Comparison of ENCODE assay signal across 14 mouse cellular contexts in genomic region chr4:55470779-55471663, GRCm38 (mm10).
DNase-seq lines count a peak whose midpoint lies in the region; ATAC-seq and TF ChIP-seq lines count a peak whose summit lies in the region.
"Had no signal": no experiment of that assay in that cellular context is flagged by ENCODE, and none has a peak within 500 bp of the region (broad histone marks: within the 10 kb centered on the region; RNA-seq: fewer than 3 reads in every experiment).

No protein-coding gene starts in this region.

- intact Hi-C loops in heart, postnatal 10 days (cut with DNase I) = no loop called here

- no peak overlapping the region for H3K4me2 ChIP-seq in heart, embryonic 13.5 days
- H3K4me2 ChIP-seq: liver, embryonic 13.5 days had no signal

- WGBS in heart, embryonic 13.5 days = 35% methylated on average over 13 of the region's 13 CpGs

- H3K27ac ChIP-seq in heart, embryonic 13.5 days (replicated peaks) = peak overlapping the region; percentile 67
- H3K27ac ChIP-seq: hindbrain, embryonic 10.5 days; left cerebral cortex, adult 2 months; liver, embryonic 13.5 days; midbrain, embryonic 10.5 days had no signal

- peaks cover 28% of the 10 kb centered on the region for H3K4me1 ChIP-seq in heart, embryonic 13.5 days
- H3K4me1 ChIP-seq in E14TG2a.4 (replicated peaks; ENCODE audit: low read depth, low read length) = peaks cover 85% of the 10 kb centered on the region
- H3K4me1 ChIP-seq: liver, embryonic 13.5 days; midbrain, embryonic 10.5 days had no signal

- H3K4me3 ChIP-seq in heart, embryonic 13.5 days = no peak overlapping the region
- peak overlapping the region; percentile 30 for H3K4me3 ChIP-seq in E14TG2a.4 (replicated peaks; ENCODE audit: low read length)
- H3K4me3 ChIP-seq: hindbrain, embryonic 10.5 days; left cerebral cortex, adult 2 months; liver, embryonic 13.5 days; midbrain, embryonic 10.5 days had no signal

- no peak for TF ChIP-seq CTCF in E14TG2a.4 (conservative IDR thresholded peaks at IDR 0.05; ENCODE audit: low read length)

- DNase-seq in heart, adult 11 months = no peak
- DNase-seq in heart, postnatal 10 days = peak; percentile 34 to 53
- DNase-seq in kidney, postnatal 4 days = peak; percentile 30 to 47
- DNase-seq in ovary, postnatal 36 days (ENCODE audit: low spot score) = no peak
- DNase-seq in left cerebral cortex, adult 11 months (ENCODE audit: low spot score) = no peak
- DNase-seq: cerebellum, adult 18-20 months; liver, embryonic 13.5 days; thymus, postnatal 4 days had no signal

- H3K9ac ChIP-seq in heart, embryonic 13.5 days = peak overlapping the region; percentile 33; the same call in 1 of the 2 replicates
- H3K9ac ChIP-seq: liver, embryonic 13.5 days had no signal

- H3K9me3 ChIP-seq in heart, embryonic 13.5 days = no peaks in the 10 kb centered on the region
- no peaks in the 10 kb centered on the region for H3K9me3 ChIP-seq in E14TG2a.4 (ENCODE audit: low read length)
- H3K9me3 ChIP-seq: hindbrain, embryonic 10.5 days; liver, embryonic 13.5 days; midbrain, embryonic 10.5 days had no signal

- H3K27me3 ChIP-seq in heart, embryonic 13.5 days (replicated peaks) = no peaks in the 10 kb centered on the region
- H3K27me3 ChIP-seq in E14TG2a.4 (ENCODE audit: insufficient read depth, low read length) = no peaks in the 10 kb centered on the region
- H3K27me3 ChIP-seq: liver, embryonic 13.5 days had no signal

- ATAC-seq in heart, embryonic 13.5 days (ENCODE audit: extremely low read depth, insufficient number of reproducible peaks, low FRiP score, low TSS enrichment) = no peak
- ATAC-seq: CD4-positive, CD25-positive, alpha-beta regulatory T cell, adult 4 months had no signal

- no peaks in the 10 kb centered on the region for H3K36me3 ChIP-seq in heart, embryonic 13.5 days
- H3K36me3 ChIP-seq in E14TG2a.4 (ENCODE audit: insufficient read depth, low read length) = peaks cover 9% of the 10 kb centered on the region
- H3K36me3 ChIP-seq: hindbrain, embryonic 10.5 days; liver, embryonic 13.5 days; midbrain, embryonic 10.5 days had no signal

Comparison
In these comparisons a context has a peak if more than half of its experiments do, and no peak if none do; other contexts are left out.
1. DNase-seq: peak in heart, postnatal 10 days (2 of 2) and kidney, postnatal 4 days (2 of 2); none in heart, adult 11 months (single experiment), ovary, postnatal 36 days (single experiment) and left cerebral cortex, adult 11 months (single experiment).